Mouse (Mus musculus) heart, postnatal 0 days (tissue): ENCODE measurements around the gene Ankrd13b. TPM values are rescaled to one million over a fixed set of nuclear protein-coding genes. Genes with fewer than 3 reads are reported as not detected.
A peak's percentile ranks its signal among the peaks of the same experiment; 100 is the strongest.

Experiments
- ATAC-seq: fragments of 200-750 bp; cut with Nextera tagmentation; 2 replicates; pipeline ENCODE4 v1.8.0; 2017; ENCODE audit warnings: low read depth, moderate number of reproducible peaks, moderate library complexity; ENCODE audit not compliant: insufficient read depth
- DNase-seq: peaks from one replicate; pipeline ENCODE4 v3.0.0-alpha.2; 2016; ENCODE audit warnings: low spot score
- H3K27ac ChIP-seq: fragments of 300-500 bp; sonication (generic); 2 replicates; pipeline ENCODE4 v1.5.1; 2014; ENCODE audit warnings: low read depth, mild to moderate bottlenecking
- H3K27me3 ChIP-seq: fragments of 300-500 bp; sonication (generic); 2 replicates; pipeline ENCODE4 v1.6.1; 2014; ENCODE audit warnings: low read length, mixed read lengths; ENCODE audit not compliant: control insufficient read depth, insufficient read depth
- H3K36me3 ChIP-seq: fragments of 300-500 bp; sonication (generic); replicated peaks from 2 replicates; pipeline ENCODE4 v1.6.1; 2014; ENCODE audit warnings: low read length, mixed read lengths; ENCODE audit not compliant: control insufficient read depth, insufficient read depth
- H3K4me1 ChIP-seq: fragments of 300-500 bp; sonication (generic); 2 replicates; pipeline ENCODE4 v1.6.1; 2014; ENCODE audit warnings: antibody characterized with exemption; ENCODE audit not compliant: control insufficient read depth, insufficient read depth
- H3K4me2 ChIP-seq: fragments of 300-500 bp; sonication (generic); 2 replicates; pipeline ENCODE4 v1.6.1; 2014; ENCODE audit warnings: low read depth, mild to moderate bottlenecking, low read length, moderate library complexity
- H3K4me3 ChIP-seq: fragments of 300-500 bp; sonication (generic); 2 replicates; pipeline ENCODE4 v1.5.1; 2014; ENCODE audit warnings: low read depth, low read length
- H3K9ac ChIP-seq: fragments of 300-500 bp; sonication (generic); replicated peaks from 2 replicates; pipeline ENCODE4 v1.6.1; 2014; ENCODE audit warnings: low read depth, low read length, mixed read lengths
- H3K9me3 ChIP-seq: fragments of 300-500 bp; sonication (generic); replicated peaks from 2 replicates; pipeline ENCODE4 v1.6.1; 2016; ENCODE audit warnings: low read length; ENCODE audit not compliant: control insufficient read depth
- CTCF ChIP-seq: IDR thresholded peaks from 2 replicates; pipeline ENCODE4 v1.5.1; 2016; ENCODE audit warnings: antibody characterized with exemption, control low read depth, low read depth
- EP300 ChIP-seq: IDR thresholded peaks from 2 replicates; pipeline ENCODE4 v1.6.1; 2016; ENCODE audit warnings: antibody characterized with exemption, low read depth
- WGBS: fragments of 180-500 bp; shearing (Covaris S2); extraction: QIAGEN DNeasy Blood & Tissue Kit; methylation state at CpG from one replicate; pipeline ENCODE4 v1.1.7; 2014; 5-methylcytosine and 5-hydroxymethylcytosine counted together
- polyA plus RNA-seq: library from polyadenylated mRNA; unstranded; fragments of >200 nt; fragmentation: Nextera tagmentation; extraction: Ambion mirVana; gene quantifications from 2 replicates; pipeline ENCODE4 v1.2.1, GENCODE M21; 2015
- total RNA-seq: library from RNA; depleted of rRNA; stranded (reverse); fragments of >200 nt; gene quantifications from 2 replicates; pipeline ENCODE4 v1.2.3, GENCODE M21; 2014; ENCODE audit warnings: low replicate concordance

The Ankrd13b gene
- total and polyA plus RNA-seq, 2 experiments from 2014 or later = 2.6 to 6.4 TPM

GRCm38 (mm10) chr11:77467784-77468183, 21.7 kb downstream of the Ankrd13b start:
- Histone ChIP-seq H3K4me1 (peaks cover 22% of the 10 kb centered on the region), H3K9me3 (no peaks in the 10 kb centered on the region), H3K4me3 (no peak overlapping the region), H3K27me3 (no peaks in the 10 kb centered on the region), H3K36me3 (peaks cover 11% of the 10 kb centered on the region), H3K4me2 (peak overlapping the region; percentile 26; the same call in 1 of the 2 replicates), H3K27ac (no peak overlapping the region), H3K9ac (no peak overlapping the region)
- peak; percentile 68 for TF ChIP-seq CTCF
- 0 out of 2 replicates have a peak, but pooled peaks have one; percentile 27 for TF ChIP-seq EP300
- ATAC-seq (peak; percentile 14; the same call in 1 of the 2 replicates), DNase-seq (peak; percentile 52)
- 21% methylated on average over 20 of the region's 20 CpGs for WGBS

GRCm38 (mm10) chr11:77467157-77467556, 22.3 kb downstream of the Ankrd13b start:
- TF ChIP-seq EP300 (no peak), CTCF (peak; percentile 45)
- Histone ChIP-seq H3K36me3 (peaks cover 9% of the 10 kb centered on the region), H3K4me1 (peaks cover 22% of the 10 kb centered on the region), H3K9me3 (no peaks in the 10 kb centered on the region), H3K9ac (no peak overlapping the region), H3K4me2 (peak overlapping the region; percentile 2; the same call in 1 of the 2 replicates), H3K4me3 (no peak overlapping the region), H3K27ac (no peak overlapping the region), H3K27me3 (no peaks in the 10 kb centered on the region)
- WGBS = 13% methylated on average over 25 of the region's 25 CpGs
- no peak; the same call in 1 of the 2 replicates for ATAC-seq
- no peak for DNase-seq

GRCm38 (mm10) chr11:77466544-77466943, 22.9 kb downstream of the Ankrd13b start:
- WGBS = 51% methylated on average over 9 of the region's 9 CpGs
- no peaks in the 10 kb centered on the region for H3K27me3 ChIP-seq
- ATAC-seq (no peak), DNase-seq (no peak)
- H3K27ac ChIP-seq = no peak overlapping the region
- TF ChIP-seq CTCF (no peak), EP300 (no peak)
- H3K36me3 ChIP-seq = peaks cover 6% of the 10 kb centered on the region
- H3K4me3 ChIP-seq = no peak overlapping the region
- no peak overlapping the region for H3K4me2 ChIP-seq
- H3K4me1 ChIP-seq = peaks cover 22% of the 10 kb centered on the region
- no peaks in the 10 kb centered on the region for H3K9me3 ChIP-seq
- H3K9ac ChIP-seq = no peak overlapping the region

- H3K27me3 ChIP-seq = no peaks in the 10 kb centered on the region
- H3K9me3 ChIP-seq = no peaks in the 10 kb centered on the region
- no peak overlapping the region for H3K4me3 ChIP-seq
- H3K27ac ChIP-seq = peak overlapping the region; percentile 98
- TF ChIP-seq CTCF = no peak
- TF ChIP-seq EP300 = no peak
- ATAC-seq (no peak), DNase-seq (no peak)
- no peak overlapping the region for H3K4me2 ChIP-seq
- peaks cover 22% of the 10 kb centered on the region for H3K4me1 ChIP-seq
- WGBS = 74% methylated on average over 3 of the region's 3 CpGs
- peaks cover 6% of the 10 kb centered on the region for H3K36me3 ChIP-seq
- no peak overlapping the region for H3K9ac ChIP-seq
These were observed 24.4 kb downstream of the Ankrd13b start for GRCm38 (mm10) chr11:77465111-77465510.

- Histone ChIP-seq H3K36me3 (peaks cover 6% of the 10 kb centered on the region), H3K27ac (peak overlapping the region; percentile 98), H3K9ac (no peak overlapping the region), H3K9me3 (no peaks in the 10 kb centered on the region), H3K27me3 (no peaks in the 10 kb centered on the region), H3K4me1 (peaks cover 22% of the 10 kb centered on the region), H3K4me2 (no peak overlapping the region), H3K4me3 (no peak overlapping the region)
- no peak for TF ChIP-seq CTCF
- DNase-seq (peak; percentile 73), ATAC-seq (peak; percentile 44)
- 19% methylated on average over 4 of the region's 4 CpGs for WGBS
These were observed 24.8 kb downstream of the Ankrd13b start for GRCm38 (mm10) chr11:77464684-77465083.

GRCm38 (mm10) chr11:77463786-77464185, 25.7 kb downstream of the Ankrd13b start:
- Histone ChIP-seq H3K4me1 (peaks cover 22% of the 10 kb centered on the region), H3K27ac (peak overlapping the region; percentile 98), H3K4me2 (peak overlapping the region; percentile 82), H3K9me3 (no peaks in the 10 kb centered on the region), H3K27me3 (no peaks in the 10 kb centered on the region), H3K4me3 (no peak overlapping the region), H3K9ac (no peak overlapping the region), H3K36me3 (no peaks in the 10 kb centered on the region)
- DNase-seq (no peak), ATAC-seq (no peak)
- TF ChIP-seq EP300 (no peak), CTCF (no peak)
- 44% methylated on average over 10 of the region's 10 CpGs for WGBS
